In genomic region chr5:75770592-75770991, GRCm38 (mm10) we compare ENCODE assay signal across 19 mouse cellular contexts.
DNase-seq lines count a peak whose midpoint lies in the region; ATAC-seq and TF ChIP-seq lines count a peak whose summit lies in the region.
"Had no signal": no experiment of that assay in that cellular context is flagged by ENCODE, and none has a peak within 500 bp of the region (broad histone marks: within the 10 kb centered on the region; RNA-seq: fewer than 3 reads in every experiment).

No protein-coding gene starts in this region.

- no peak overlapping the region for H3K4me2 ChIP-seq in intestine, embryonic 15.5 days (replicated peaks)
- H3K4me2 ChIP-seq in intestine, postnatal 0 days (replicated peaks; ENCODE audit: low read depth) = no peak overlapping the region
- H3K4me2 ChIP-seq in intestine, embryonic 16.5 days (ENCODE audit: low read depth, low read length) = no peak overlapping the region
- H3K4me2 ChIP-seq: embryonic facial prominence, embryonic 12.5 days; forebrain, embryonic 13.5 days; forebrain, embryonic 15.5 days had no signal

- H3K36me3 ChIP-seq in intestine, embryonic 15.5 days = no peaks in the 10 kb centered on the region
- no peaks in the 10 kb centered on the region for H3K36me3 ChIP-seq in intestine, postnatal 0 days (ENCODE audit: control insufficient read depth, insufficient read depth)
- no peaks in the 10 kb centered on the region for H3K36me3 ChIP-seq in intestine, embryonic 16.5 days (ENCODE audit: control insufficient read depth, insufficient read depth, low read length)
- H3K36me3 ChIP-seq: embryonic facial prominence, embryonic 10.5 days; embryonic facial prominence, embryonic 12.5 days; forebrain, embryonic 15.5 days had no signal

- TF ChIP-seq CTCF in intestine, postnatal 0 days (IDR thresholded peaks at IDR 0.05; ENCODE audit: low read depth) = no peak

- H3K27me3 ChIP-seq in intestine, embryonic 15.5 days (replicated peaks) = no peaks in the 10 kb centered on the region
- H3K27me3 ChIP-seq in intestine, postnatal 0 days (replicated peaks; ENCODE audit: control insufficient read depth, insufficient read depth, low read length) = no peaks in the 10 kb centered on the region
- no peaks in the 10 kb centered on the region for H3K27me3 ChIP-seq in intestine, embryonic 16.5 days (replicated peaks; ENCODE audit: control insufficient read depth, insufficient read depth, low read length)
- H3K27me3 ChIP-seq: embryonic facial prominence, embryonic 12.5 days; forebrain, embryonic 13.5 days; forebrain, embryonic 15.5 days had no signal

- peak; percentile 59 for DNase-seq in adipocyte (ENCODE audit: low spot score)
- no peak for DNase-seq in layer of hippocampus, adult 11-12 months (ENCODE audit: low spot score)
- no peak for DNase-seq in heart, postnatal 4 days
- DNase-seq: adrenal gland, adult 8-10 months; adrenal gland, postnatal 36 days; cerebellum, adult 11 months; cerebellum, adult 18-20 months; cerebellum, adult 9-10 months; cerebellum, postnatal 10 days; cerebellum, postnatal 25 days; forebrain, postnatal 0 days had no signal

- WGBS in intestine, embryonic 15.5 days = 68% methylated on average over 5 of the region's 5 CpGs
- 61% methylated on average over 5 of the region's 5 CpGs for whole genome bisulfite sequencing in intestine, postnatal 0 days
- WGBS in intestine, embryonic 16.5 days = 72% methylated on average over 5 of the region's 5 CpGs

- 0 out of 2 replicates have a peak, but pooled peaks have one; percentile 46 for ATAC-seq in intestine, embryonic 15.5 days
- no peak for ATAC-seq in intestine, postnatal 0 days
- ATAC-seq in intestine, embryonic 16.5 days = peak; percentile 61; the same call in 1 of the 2 replicates
- ATAC-seq: forebrain, embryonic 13.5 days; forebrain, embryonic 15.5 days; forebrain, postnatal 0 days had no signal

- no peak overlapping the region for H3K27ac ChIP-seq in intestine, embryonic 15.5 days
- no peak overlapping the region for H3K27ac ChIP-seq in intestine, postnatal 0 days (ENCODE audit: low read depth, low read length)
- peak overlapping the region; percentile 64 for H3K27ac ChIP-seq in brown adipose tissue, adult 24 weeks (replicated peaks; ENCODE audit: low read depth, low read length)
- H3K27ac ChIP-seq in intestine, embryonic 16.5 days (ENCODE audit: low read length) = no peak overlapping the region
- H3K27ac ChIP-seq: embryonic facial prominence, embryonic 10.5 days; embryonic facial prominence, embryonic 12.5 days; forebrain, embryonic 13.5 days; forebrain, embryonic 15.5 days had no signal

- no peaks in the 10 kb centered on the region; the same call in 1 of the 2 replicates for H3K9me3 ChIP-seq in intestine, embryonic 15.5 days
- no peaks in the 10 kb centered on the region for H3K9me3 ChIP-seq in intestine, postnatal 0 days (ENCODE audit: control insufficient read depth)
- no peaks in the 10 kb centered on the region for H3K9me3 ChIP-seq in intestine, embryonic 16.5 days (ENCODE audit: control insufficient read depth, low read length)
- H3K9me3 ChIP-seq: embryonic facial prominence, embryonic 10.5 days; embryonic facial prominence, embryonic 12.5 days; forebrain, embryonic 13.5 days; forebrain, embryonic 15.5 days had no signal

- no peak overlapping the region for H3K9ac ChIP-seq in intestine, embryonic 15.5 days
- H3K9ac ChIP-seq in intestine, postnatal 0 days (ENCODE audit: low read depth, low read length) = no peak overlapping the region
- H3K9ac ChIP-seq in intestine, embryonic 16.5 days (ENCODE audit: low read depth, low read length) = no peak overlapping the region
- H3K9ac ChIP-seq: embryonic facial prominence, embryonic 12.5 days; forebrain, embryonic 13.5 days; forebrain, embryonic 15.5 days; forebrain, postnatal 0 days had no signal

- H3K4me1 ChIP-seq in intestine, embryonic 15.5 days (replicated peaks) = no peaks in the 10 kb centered on the region
- no peaks in the 10 kb centered on the region for H3K4me1 ChIP-seq in intestine, postnatal 0 days (replicated peaks; ENCODE audit: control insufficient read depth, insufficient read depth, low read length)
- H3K4me1 ChIP-seq in brown adipose tissue, adult 24 weeks (ENCODE audit: control insufficient read depth, insufficient read depth, insufficient read length, low read length) = no peaks in the 10 kb centered on the region
- 0 out of 2 replicates have a peak, but pooled peaks cover 3% of the 10 kb centered on the region for H3K4me1 ChIP-seq in intestine, embryonic 16.5 days (ENCODE audit: control insufficient read depth, insufficient read depth, low read length)
- H3K4me1 ChIP-seq: embryonic facial prominence, embryonic 10.5 days; embryonic facial prominence, embryonic 12.5 days; forebrain, embryonic 13.5 days; forebrain, embryonic 15.5 days had no signal

- H3K4me3 ChIP-seq in intestine, embryonic 15.5 days (replicated peaks) = no peak overlapping the region
- no peak overlapping the region for H3K4me3 ChIP-seq in intestine, postnatal 0 days (ENCODE audit: low read depth, low read length)
- no peak overlapping the region for H3K4me3 ChIP-seq in brown adipose tissue, adult 24 weeks (ENCODE audit: insufficient read depth, low read depth, low read length)
- no peak overlapping the region for H3K4me3 ChIP-seq in intestine, embryonic 16.5 days (ENCODE audit: low read length)
- H3K4me3 ChIP-seq: embryonic facial prominence, embryonic 10.5 days; embryonic facial prominence, embryonic 12.5 days; forebrain, embryonic 13.5 days; forebrain, embryonic 15.5 days had no signal
